Mouse (Mus musculus): Measurements from ENCODE around the gene Pfas. TPM values are rescaled to one million over a fixed set of nuclear protein-coding genes. Genes with fewer than 3 reads are reported as not detected.
A peak's percentile ranks its signal among the peaks of the same experiment; 100 is the strongest.
"Not testable (repeated sequence)": the region's sequence is repeated elsewhere in the genome, so short reads cannot be mapped to it uniquely, and the experiment has no call there.

Gene Pfas
- polyA plus RNA-seq, 1 experiment from 2014 or later: 34.9 TPM

DNA sequence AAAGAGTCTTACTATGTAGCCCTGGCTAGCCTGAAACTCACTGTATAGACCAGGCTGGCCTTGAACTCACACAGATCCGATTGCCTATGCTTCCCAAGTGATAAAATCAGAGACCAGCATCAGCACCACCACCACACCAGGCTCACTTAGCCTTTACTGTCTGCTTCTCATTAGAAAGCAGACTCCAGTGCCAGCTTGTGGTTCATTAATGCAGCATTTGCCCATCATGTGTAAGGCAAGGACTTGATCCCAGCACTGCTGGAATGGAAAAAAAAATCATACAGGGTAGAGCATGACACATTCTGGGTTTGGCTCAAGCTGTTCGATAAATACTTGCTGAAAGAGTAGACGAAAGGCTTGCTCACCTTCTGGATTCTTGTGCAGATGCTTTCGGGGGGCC is 62.3 kb downstream of the Pfas start:
- H3K4me2 ChIP-seq: no peak overlapping the region; the same call in 1 of the 2 replicates
- ATAC-seq: no peak
- no peaks in the 10 kb centered on the region; the same call in 1 of the 2 replicates for H3K36me3 ChIP-seq (ENCODE audit: poor library complexity, severe bottlenecking)
- H3K9me3 ChIP-seq (replicated peaks): no peaks in the 10 kb centered on the region
- 87% methylated on average over 4 of the region's 4 CpGs for WGBS
- no peak overlapping the region for H3K4me3 ChIP-seq
- H3K4me1 ChIP-seq: peaks cover 3% of the 10 kb centered on the region; the same call in 1 of the 2 replicates
- no peak overlapping the region for H3K27ac ChIP-seq
- H3K9ac ChIP-seq: 0 out of 2 replicates have a peak overlapping the region, but pooled peaks have one; percentile 1
- peaks cover 18% of the 10 kb centered on the region for H3K27me3 ChIP-seq

DNA sequence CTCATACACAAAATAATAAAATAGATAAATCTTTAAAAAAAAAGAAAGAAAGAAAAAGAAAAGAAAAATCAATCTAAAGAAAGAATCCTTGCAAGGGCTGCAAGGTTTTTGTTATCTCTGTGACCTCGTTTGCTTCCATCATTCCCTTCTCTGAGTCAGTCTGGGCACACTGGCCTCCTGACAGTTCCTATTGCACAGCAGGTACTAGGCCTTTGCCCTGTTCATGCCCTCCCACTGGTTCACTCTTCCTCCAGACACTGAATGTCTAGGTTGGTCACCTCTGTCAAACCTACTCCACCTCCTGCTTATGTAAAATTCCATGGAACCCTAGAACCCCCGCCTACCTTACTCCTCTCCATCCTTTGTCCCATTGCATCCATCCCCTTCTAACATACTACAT is 63.0 kb downstream of the Pfas start:
- ATAC-seq: no peak
- peaks cover 7% of the 10 kb centered on the region for H3K4me1 ChIP-seq
- H3K27me3 ChIP-seq: peaks cover 16% of the 10 kb centered on the region
- H3K36me3 ChIP-seq (ENCODE audit: poor library complexity, severe bottlenecking): no peaks in the 10 kb centered on the region; the same call in 1 of the 2 replicates
- H3K9me3 ChIP-seq (replicated peaks): no peaks in the 10 kb centered on the region
- no peak overlapping the region for H3K4me2 ChIP-seq
- no peak overlapping the region for H3K27ac ChIP-seq
- no peak overlapping the region for H3K4me3 ChIP-seq
- 69% methylated on average over 2 of the region's 2 CpGs for WGBS
- no peak overlapping the region for H3K9ac ChIP-seq

DNA sequence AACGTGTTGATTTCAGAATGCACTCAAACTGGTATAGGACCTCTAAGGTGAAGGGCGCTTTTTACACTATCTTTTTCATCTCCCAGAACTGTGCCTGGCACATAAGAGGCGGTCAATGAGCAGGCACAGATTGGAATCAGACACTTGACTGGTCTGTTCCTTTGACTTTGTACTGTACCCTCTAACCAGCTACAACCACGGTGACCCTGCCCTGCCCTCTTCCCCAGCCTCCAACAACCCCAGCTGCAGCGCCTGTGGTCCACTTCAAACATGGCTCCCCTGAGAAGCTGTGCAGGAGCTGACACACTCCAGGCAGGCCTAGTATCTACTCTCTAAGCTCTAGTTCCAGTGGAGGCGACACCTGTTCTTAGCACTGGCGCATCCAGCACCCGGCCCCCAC is 65.5 kb downstream of the Pfas start:
- H3K9me3 ChIP-seq (replicated peaks): no peaks in the 10 kb centered on the region
- no peak for ATAC-seq
- H3K4me3 ChIP-seq: no peak overlapping the region
- H3K9ac ChIP-seq: no peak overlapping the region
- 92% methylated on average over 8 of the region's 8 CpGs for WGBS
- H3K36me3 ChIP-seq (ENCODE audit: poor library complexity, severe bottlenecking): no peaks in the 10 kb centered on the region; the same call in 1 of the 2 replicates
- H3K4me1 ChIP-seq: peaks cover 9% of the 10 kb centered on the region
- H3K27ac ChIP-seq: no peak overlapping the region
- peaks cover 14% of the 10 kb centered on the region for H3K27me3 ChIP-seq
- no peak overlapping the region for H3K4me2 ChIP-seq

GRCm38 (mm10) chr11:68940516-68940915 is 67.7 kb downstream of the Pfas start:
- peak overlapping the region; percentile 49 for H3K4me3 ChIP-seq
- peak overlapping the region; percentile 67 for H3K4me2 ChIP-seq
- peaks cover 6% of the 10 kb centered on the region for H3K4me1 ChIP-seq
- H3K27ac ChIP-seq: no peak overlapping the region
- 54% methylated on average over 4 of the region's 4 CpGs for WGBS
- H3K36me3 ChIP-seq (ENCODE audit: poor library complexity, severe bottlenecking): no peaks in the 10 kb centered on the region; the same call in 1 of the 2 replicates
- H3K9me3 ChIP-seq (replicated peaks): no peaks in the 10 kb centered on the region
- no peak for ATAC-seq
- H3K9ac ChIP-seq: peak overlapping the region; percentile 74
- no peaks in the 10 kb centered on the region for H3K27me3 ChIP-seq

- ATAC-seq: peak; percentile 100
- Histone ChIP-seq H3K4me3 (peak overlapping the region; percentile 49), H3K9me3 (replicated peaks) (no peaks in the 10 kb centered on the region), H3K4me1 (peaks cover 6% of the 10 kb centered on the region), H3K9ac (peak overlapping the region; percentile 74), H3K27ac (peak overlapping the region; percentile 72), H3K4me2 (peak overlapping the region; percentile 67), H3K36me3 (ENCODE audit: poor library complexity, severe bottlenecking) (no peaks in the 10 kb centered on the region; the same call in 1 of the 2 replicates), H3K27me3 (no peaks in the 10 kb centered on the region)
- 2% methylated on average over 16 of the region's 16 CpGs for WGBS
Observed at GRCm38 (mm10) chr11:68939451-68940304, 68.6 kb downstream of the Pfas start.

GRCm38 (mm10) chr11:68936951-68937350 is 71.3 kb downstream of the Pfas start:
- not testable (repeated sequence) for H3K9me3 ChIP-seq (replicated peaks); H3K27me3 ChIP-seq; ATAC-seq; H3K4me3 ChIP-seq; H3K9ac ChIP-seq; H3K4me1 ChIP-seq; H3K27ac ChIP-seq; H3K4me2 ChIP-seq; H3K36me3 ChIP-seq (ENCODE audit: poor library complexity, severe bottlenecking)
- 89% methylated on average over 4 of the region's 4 CpGs for WGBS

Small RNA genes lying within 50 kb of the gene (microRNA-seq; reads per million reads assigned to microRNA genes)
- gene Mir3062: 15.0 reads per million, percentile 28 among the genes with 10 or more reads in this experiment

Other genes with a start within 250 kb of the Pfas start
- gene Ndel1, start 136.6 kb downstream of the Pfas start, polyA plus RNA-seq (2015; fragmentation: Nextera tagmentation; extraction: Ambion mirVana): 67.7 and 70.8 TPM in 2 replicates
- 0.08 TPM in 1 of 2 replicates, not detected in the other for gene Rnf222, start 119.9 kb downstream of the Pfas start, polyA plus RNA-seq (2015; fragmentation: Nextera tagmentation; extraction: Ambion mirVana)
- gene Rpl26, start 106.9 kb downstream of the Pfas start, polyA plus RNA-seq (2015; fragmentation: Nextera tagmentation; extraction: Ambion mirVana): 787 and 887 TPM in 2 replicates
- 0.23 TPM in 1 of 2 replicates, not detected in the other for gene Odf4, start 81.4 kb downstream of the Pfas start, polyA plus RNA-seq (2015; fragmentation: Nextera tagmentation; extraction: Ambion mirVana)
- gene Arhgef15, start 51.0 kb downstream of the Pfas start, polyA plus RNA-seq (2015; fragmentation: Nextera tagmentation; extraction: Ambion mirVana): 5.9 and 6.8 TPM in 2 replicates
- gene Slc25a35, start 40.3 kb downstream of the Pfas start, polyA plus RNA-seq (2015; fragmentation: Nextera tagmentation; extraction: Ambion mirVana): 1.2 and 1.4 TPM in 2 replicates
- 46.8 and 49.3 TPM in 2 replicates for gene Rangrf, start 33.3 kb downstream of the Pfas start, polyA plus RNA-seq (2015; fragmentation: Nextera tagmentation; extraction: Ambion mirVana)
- gene Ctc1, start 7.5 kb upstream of the Pfas start, polyA plus RNA-seq (2015; fragmentation: Nextera tagmentation; extraction: Ambion mirVana): 55.6 and 67.4 TPM in 2 replicates
- gene Aurkb, start 37.2 kb upstream of the Pfas start, polyA plus RNA-seq (2015; fragmentation: Nextera tagmentation; extraction: Ambion mirVana): 143 and 149 TPM in 2 replicates
- 6.6 and 7.9 TPM in 2 replicates for gene Borcs6, start 51.3 kb upstream of the Pfas start, polyA plus RNA-seq (2015; fragmentation: Nextera tagmentation; extraction: Ambion mirVana)
- gene Tmem107, start 62.3 kb upstream of the Pfas start, polyA plus RNA-seq (2015; fragmentation: Nextera tagmentation; extraction: Ambion mirVana): 55.1 and 57.2 TPM in 2 replicates
- gene Vamp2, start 80.0 kb upstream of the Pfas start, polyA plus RNA-seq (2015; fragmentation: Nextera tagmentation; extraction: Ambion mirVana): 110 and 124 TPM in 2 replicates
- 6.0 and 6.4 TPM in 2 replicates for gene Per1, start 86.8 kb upstream of the Pfas start, polyA plus RNA-seq (2015; fragmentation: Nextera tagmentation; extraction: Ambion mirVana)
- gene Hes7, start 111.9 kb upstream of the Pfas start, polyA plus RNA-seq (2015; fragmentation: Nextera tagmentation; extraction: Ambion mirVana): 0.12 and 0.21 TPM in 2 replicates
- gene 9130213A22Rik, start 114.1 kb upstream of the Pfas start, polyA plus RNA-seq (2015; fragmentation: Nextera tagmentation; extraction: Ambion mirVana): 0.21 and 0.34 TPM in 2 replicates
- 1.5 TPM in 1 of 2 replicates, not detected in the other for gene Aloxe3, start 117.4 kb upstream of the Pfas start, polyA plus RNA-seq (2015; fragmentation: Nextera tagmentation; extraction: Ambion mirVana)
- not detected in 2 replicates for gene Alox12b, start 148.5 kb upstream of the Pfas start, polyA plus RNA-seq (2015; fragmentation: Nextera tagmentation; extraction: Ambion mirVana)
- not detected in 2 replicates for gene Alox8, start 189.4 kb upstream of the Pfas start, polyA plus RNA-seq (2015; fragmentation: Nextera tagmentation; extraction: Ambion mirVana)
- gene Gucy2e, start 228.6 kb upstream of the Pfas start, polyA plus RNA-seq (2015; fragmentation: Nextera tagmentation; extraction: Ambion mirVana): 0.18 and 0.29 TPM in 2 replicates

Measured in forebrain, embryonic 13.5 days (tissue).